Mouse (Mus musculus) kidney, embryonic 16.5 days (tissue): ENCODE data around the gene Pde8b. TPM values are rescaled to one million over a fixed set of nuclear protein-coding genes. Genes with fewer than 3 reads are reported as not detected.

Source experiments
- ATAC-seq: fragments of 200-750 bp; cut with Nextera tagmentation; 2 replicates; pipeline ENCODE4 v1.8.0; 2017; ENCODE audit warnings: moderate TSS enrichment; ENCODE audit not compliant: low FRiP score, low TSS enrichment
- H3K27ac ChIP-seq: fragments of 300-500 bp; sonication (generic); 2 replicates; pipeline ENCODE4 v1.5.1; 2014; ENCODE audit warnings: low read length
- H3K27me3 ChIP-seq: fragments of 300-500 bp; sonication (generic); 2 replicates; pipeline ENCODE4 v1.6.1; 2014; ENCODE audit warnings: low read length, control low read depth, mixed read lengths; ENCODE audit not compliant: insufficient read depth
- H3K36me3 ChIP-seq: fragments of 300-500 bp; sonication (generic); 2 replicates; pipeline ENCODE4 v1.6.1; 2014; ENCODE audit warnings: low read length, control low read depth, mixed read lengths; ENCODE audit not compliant: insufficient read depth
- H3K4me1 ChIP-seq: fragments of 300-500 bp; sonication (generic); 2 replicates; pipeline ENCODE4 v1.6.1; 2014; ENCODE audit warnings: low read length, control low read depth, mixed read lengths; ENCODE audit not compliant: insufficient read depth
- H3K4me2 ChIP-seq: fragments of 300-500 bp; sonication (generic); replicated peaks from 2 replicates; pipeline ENCODE4 v1.6.1; 2014; ENCODE audit warnings: low read depth, low read length
- H3K4me3 ChIP-seq: fragments of 300-500 bp; sonication (generic); 2 replicates; pipeline ENCODE4 v1.5.1; 2014; ENCODE audit warnings: mild to moderate bottlenecking, low read length
- H3K9ac ChIP-seq: fragments of 300-500 bp; sonication (generic); replicated peaks from 2 replicates; pipeline ENCODE4 v1.6.1; 2014; ENCODE audit warnings: low read length
- H3K9me3 ChIP-seq: fragments of 300-500 bp; sonication (generic); 2 replicates; pipeline ENCODE4 v1.6.1; 2016; ENCODE audit warnings: low read length, control low read depth
- WGBS: fragments of 180-500 bp; shearing (Covaris S2); extraction: QIAGEN DNeasy Blood & Tissue Kit; methylation state at CpG from one replicate; pipeline ENCODE4 v1.1.7; 2014; 5-methylcytosine and 5-hydroxymethylcytosine counted together
- polyA plus RNA-seq: library from polyadenylated mRNA; unstranded; fragments of >200 nt; fragmentation: Nextera tagmentation; extraction: Ambion mirVana; gene quantifications from 2 replicates; pipeline ENCODE4 v1.2.1, GENCODE M21; 2015

Gene Pde8b
- polyA plus RNA-seq, 1 experiment from 2014 or later, result 12.4 TPM

GRCm38 (mm10) chr13:95095860-95096259, 154.3 kb downstream of the Pde8b start:
- H3K4me2 ChIP-seq, result no peak overlapping the region
- H3K4me3 ChIP-seq, result no peak overlapping the region
- H3K4me1 ChIP-seq, result no peaks in the 10 kb centered on the region
- ATAC-seq, result no peak
- H3K9ac ChIP-seq, result no peak overlapping the region
- no peaks in the 10 kb centered on the region for H3K36me3 ChIP-seq
- H3K9me3 ChIP-seq, result no peaks in the 10 kb centered on the region
- no peaks in the 10 kb centered on the region for H3K27me3 ChIP-seq
- no peak overlapping the region for H3K27ac ChIP-seq
- 55% methylated on average over 10 of the region's 10 CpGs for WGBS

- no peak overlapping the region for H3K4me2 ChIP-seq
- H3K4me3 ChIP-seq, result no peak overlapping the region
- ATAC-seq, result no peak
- no peaks in the 10 kb centered on the region for H3K36me3 ChIP-seq
- WGBS, result 82% methylated on average over 14 of the region's 14 CpGs
- H3K9ac ChIP-seq, result no peak overlapping the region
- H3K4me1 ChIP-seq, result no peaks in the 10 kb centered on the region
- no peaks in the 10 kb centered on the region for H3K9me3 ChIP-seq
- no peaks in the 10 kb centered on the region for H3K27me3 ChIP-seq
- no peak overlapping the region for H3K27ac ChIP-seq
Observed at GRCm38 (mm10) chr13:95091546-95092445, 158.3 kb downstream of the Pde8b start.

GRCm38 (mm10) chr13:95087358-95087787, 162.8 kb downstream of the Pde8b start:
- no peak for ATAC-seq
- no peaks in the 10 kb centered on the region for H3K9me3 ChIP-seq
- no peak overlapping the region for H3K4me2 ChIP-seq
- no peak overlapping the region for H3K9ac ChIP-seq
- H3K27ac ChIP-seq, result no peak overlapping the region
- no peaks in the 10 kb centered on the region for H3K27me3 ChIP-seq
- no peak overlapping the region for H3K4me3 ChIP-seq
- no peaks in the 10 kb centered on the region for H3K36me3 ChIP-seq
- no peaks in the 10 kb centered on the region for H3K4me1 ChIP-seq
- 53% methylated on average over 8 of the region's 8 CpGs for WGBS

GRCm38 (mm10) chr13:95086033-95086432, 164.1 kb downstream of the Pde8b start:
- ATAC-seq, result no peak
- H3K27ac ChIP-seq, result no peak overlapping the region
- no peaks in the 10 kb centered on the region for H3K4me1 ChIP-seq
- no peak overlapping the region for H3K4me3 ChIP-seq
- no peak overlapping the region for H3K9ac ChIP-seq
- H3K27me3 ChIP-seq, result no peaks in the 10 kb centered on the region
- WGBS, result 83% methylated on average over 5 of the region's 5 CpGs
- H3K36me3 ChIP-seq, result no peaks in the 10 kb centered on the region
- no peaks in the 10 kb centered on the region for H3K9me3 ChIP-seq
- H3K4me2 ChIP-seq, result no peak overlapping the region

- no peak for ATAC-seq
- Histone ChIP-seq H3K36me3 (no peaks in the 10 kb centered on the region), H3K4me1 (no peaks in the 10 kb centered on the region), H3K4me3 (no peak overlapping the region), H3K9ac (no peak overlapping the region), H3K4me2 (no peak overlapping the region), H3K27ac (no peak overlapping the region), H3K9me3 (no peaks in the 10 kb centered on the region), H3K27me3 (no peaks in the 10 kb centered on the region)
- WGBS, result 80% methylated on average over 3 of the region's 3 CpGs
Observed at GRCm38 (mm10) chr13:95082611-95083010, 167.5 kb downstream of the Pde8b start.

GRCm38 (mm10) chr13:95081082-95081481, 169.1 kb downstream of the Pde8b start:
- H3K4me3 ChIP-seq, result no peak overlapping the region
- no peaks in the 10 kb centered on the region for H3K27me3 ChIP-seq
- 89% methylated on average over 7 of the region's 7 CpGs for WGBS
- no peak overlapping the region for H3K9ac ChIP-seq
- H3K4me2 ChIP-seq, result no peak overlapping the region
- ATAC-seq, result no peak
- H3K4me1 ChIP-seq, result no peaks in the 10 kb centered on the region
- H3K27ac ChIP-seq, result no peak overlapping the region
- no peaks in the 10 kb centered on the region for H3K36me3 ChIP-seq
- H3K9me3 ChIP-seq, result no peaks in the 10 kb centered on the region

- H3K9me3 ChIP-seq, result no peaks in the 10 kb centered on the region
- H3K27me3 ChIP-seq, result no peaks in the 10 kb centered on the region
- 64% methylated on average over 6 of the region's 6 CpGs for WGBS
- H3K27ac ChIP-seq, result no peak overlapping the region
- no peak for ATAC-seq
- H3K4me3 ChIP-seq, result no peak overlapping the region
- peaks cover under 1% of the 10 kb centered on the region; the same call in 1 of the 2 replicates for H3K4me1 ChIP-seq
- H3K36me3 ChIP-seq, result no peaks in the 10 kb centered on the region
- H3K9ac ChIP-seq, result no peak overlapping the region
- no peak overlapping the region for H3K4me2 ChIP-seq
Observed at GRCm38 (mm10) chr13:95078492-95078891, 171.6 kb downstream of the Pde8b start.

- no peaks in the 10 kb centered on the region for H3K27me3 ChIP-seq
- no peak overlapping the region for H3K4me3 ChIP-seq
- H3K9me3 ChIP-seq, result no peaks in the 10 kb centered on the region
- no peak overlapping the region for H3K4me2 ChIP-seq
- 78% methylated on average over 3 of the region's 3 CpGs for WGBS
- H3K4me1 ChIP-seq, result peaks cover 4% of the 10 kb centered on the region; the same call in 1 of the 2 replicates
- no peak overlapping the region for H3K9ac ChIP-seq
- no peaks in the 10 kb centered on the region for H3K36me3 ChIP-seq
- no peak overlapping the region for H3K27ac ChIP-seq
- ATAC-seq, result no peak
Observed at GRCm38 (mm10) chr13:95077688-95078087, 172.4 kb downstream of the Pde8b start.

- Histone ChIP-seq H3K4me2 (no peak overlapping the region), H3K27ac (no peak overlapping the region), H3K36me3 (no peaks in the 10 kb centered on the region), H3K9me3 (no peaks in the 10 kb centered on the region), H3K27me3 (no peaks in the 10 kb centered on the region), H3K4me1 (peaks cover 4% of the 10 kb centered on the region; the same call in 1 of the 2 replicates), H3K4me3 (no peak overlapping the region), H3K9ac (no peak overlapping the region)
- no peak for ATAC-seq
- 64% methylated on average over 2 of the region's 2 CpGs for WGBS
Observed at GRCm38 (mm10) chr13:95076142-95076541, 174.0 kb downstream of the Pde8b start.

- no peak for ATAC-seq
- Histone ChIP-seq H3K36me3 (no peaks in the 10 kb centered on the region), H3K27ac (no peak overlapping the region), H3K9me3 (no peaks in the 10 kb centered on the region), H3K4me1 (peaks cover 4% of the 10 kb centered on the region; the same call in 1 of the 2 replicates), H3K27me3 (no peaks in the 10 kb centered on the region), H3K4me3 (no peak overlapping the region), H3K4me2 (no peak overlapping the region), H3K9ac (no peak overlapping the region)
- WGBS, result 66% methylated on average over 8 of the region's 8 CpGs
Observed at GRCm38 (mm10) chr13:95073445-95074172, 176.5 kb downstream of the Pde8b start.
